Comparison of ENCODE assay signal across 23 mouse cellular contexts in genomic region chr9:57031756-57032155, GRCm38 (mm10). TPM values are rescaled to one million over a fixed set of nuclear protein-coding genes. Genes with fewer than 3 reads are reported as not detected.
A peak's percentile ranks its signal among the peaks of the same experiment; 100 is the strongest.
DNase-seq lines count a peak whose midpoint lies in the region; ATAC-seq lines count a peak whose summit lies in the region.
"Had no signal": no experiment of that assay in that cellular context is flagged by ENCODE, and none has a peak within 500 bp of the region (broad histone marks: within the 10 kb centered on the region; RNA-seq: fewer than 3 reads in every experiment).

No protein-coding gene starts in this region.

- DNase-seq in heart, adult 11 months, result peak; percentile 68
- peak; percentile 78 for DNase-seq in 3T3-L1 (ENCODE audit: low read depth, low spot score)
- DNase-seq in frontal cortex, postnatal 25 days (ENCODE audit: low spot score in 2 of 2), result peak; percentile 4 to 9
- DNase-seq in left cerebral cortex, postnatal 36 days (ENCODE audit: low spot score in 2 of 2), result peak; percentile 28 to 35
- no peak for DNase-seq in urinary bladder, adult 18-20 months (ENCODE audit: low spot score in 2 of 2)
- DNase-seq: cerebellum, adult 11 months; cerebellum, postnatal 25 days; forebrain, postnatal 0 days; heart, postnatal 36 days; lung, embryonic 14.5 days; lung, postnatal 4 days; thymus, postnatal 14 days had no signal

- no peaks in the 10 kb centered on the region for H3K4me1 ChIP-seq in heart, embryonic 12.5 days (replicated peaks)
- H3K4me1 ChIP-seq in liver, embryonic 12.5 days, result no peaks in the 10 kb centered on the region
- H3K4me1 ChIP-seq: embryonic facial prominence, embryonic 12.5 days; hindbrain, embryonic 15.5 days; limb, embryonic 10.5 days; midbrain, embryonic 10.5 days; neural tube, embryonic 13.5 days had no signal

- no peak overlapping the region for H3K27ac ChIP-seq in heart, embryonic 12.5 days (ENCODE audit: poor library complexity, severe bottlenecking)
- no peak overlapping the region for H3K27ac ChIP-seq in liver, embryonic 12.5 days
- H3K27ac ChIP-seq: embryonic facial prominence, embryonic 12.5 days; hindbrain, embryonic 15.5 days; limb, embryonic 10.5 days; midbrain, embryonic 10.5 days; neural tube, embryonic 13.5 days; stomach, postnatal 0 days had no signal

- no peaks in the 10 kb centered on the region for H3K27me3 ChIP-seq in heart, embryonic 12.5 days (replicated peaks)
- H3K27me3 ChIP-seq in liver, embryonic 12.5 days (replicated peaks), result no peaks in the 10 kb centered on the region
- H3K27me3 ChIP-seq: embryonic facial prominence, embryonic 12.5 days; hindbrain, embryonic 15.5 days; neural tube, embryonic 13.5 days had no signal

- H3K9ac ChIP-seq in heart, embryonic 12.5 days, result no peak overlapping the region
- no peak overlapping the region for H3K9ac ChIP-seq in liver, embryonic 12.5 days
- H3K9ac ChIP-seq: embryonic facial prominence, embryonic 12.5 days; forebrain, postnatal 0 days; hindbrain, embryonic 15.5 days; lung, embryonic 14.5 days; neural tube, embryonic 13.5 days had no signal

- no peak overlapping the region for H3K4me3 ChIP-seq in heart, embryonic 12.5 days
- H3K4me3 ChIP-seq in liver, embryonic 12.5 days, result no peak overlapping the region
- H3K4me3 ChIP-seq: embryonic facial prominence, embryonic 12.5 days; hindbrain, embryonic 15.5 days; limb, embryonic 10.5 days; midbrain, embryonic 10.5 days; neural tube, embryonic 13.5 days had no signal

- ATAC-seq in heart, embryonic 12.5 days (ENCODE audit: insufficient number of reproducible peaks, low FRiP score), result no peak
- no peak for ATAC-seq in liver, embryonic 12.5 days
- ATAC-seq: forebrain, postnatal 0 days; intestine, postnatal 0 days had no signal

- intact Hi-C loops in left cerebral cortex, postnatal 36 days (cut with DNase I), result loop anchor here (5.0 kb wide), 1 partner anchor 34 kb away; no protein-coding TSS in a partner anchor

- H3K4me2 ChIP-seq in heart, embryonic 12.5 days, result no peak overlapping the region
- no peak overlapping the region for H3K4me2 ChIP-seq in liver, embryonic 12.5 days
- H3K4me2 ChIP-seq: embryonic facial prominence, embryonic 12.5 days; heart, embryonic 11.5 days; hindbrain, embryonic 15.5 days; liver, embryonic 11.5 days; lung, embryonic 14.5 days; neural tube, embryonic 13.5 days had no signal

- H3K9me3 ChIP-seq in heart, embryonic 12.5 days (replicated peaks), result no peaks in the 10 kb centered on the region; the same call in 1 of the 2 replicates
- no peaks in the 10 kb centered on the region for H3K9me3 ChIP-seq in liver, embryonic 12.5 days (replicated peaks)
- H3K9me3 ChIP-seq: embryonic facial prominence, embryonic 12.5 days; hindbrain, embryonic 15.5 days; limb, embryonic 10.5 days; midbrain, embryonic 10.5 days had no signal

- WGBS in heart, embryonic 12.5 days, result 90% methylated on average over 1 of the region's 1 CpGs
- WGBS in liver, embryonic 12.5 days (ENCODE audit: insufficient replicate concordance), result 76% methylated on average over 1 of the region's 1 CpGs

- peaks cover 63% of the 10 kb centered on the region for H3K36me3 ChIP-seq in heart, embryonic 12.5 days
- peaks cover 31% of the 10 kb centered on the region for H3K36me3 ChIP-seq in liver, embryonic 12.5 days

RNA-seq across cellular contexts. Expression of gene Ptpn9, which starts 37.0 kb away (rescaled TPM):
- polyA plus RNA-seq in heart, embryonic 12.5 days (2016; fragmentation: Nextera tagmentation; extraction: Ambion mirVana), result 22.4 and 22.9 TPM in 2 replicates
- 10 to 100 TPM; 25.3 to 32.7 TPM for total RNA-seq in left cerebral cortex, postnatal 36 days (2021)
- 7.4 and 8.0 TPM in 2 replicates for polyA plus RNA-seq in liver, embryonic 12.5 days (2016; fragmentation: Nextera tagmentation; extraction: Ambion mirVana)

RNA-seq across cellular contexts. Expression of gene Sin3a, which starts 40.1 kb away (rescaled TPM):
- polyA plus RNA-seq in heart, embryonic 12.5 days (2016; fragmentation: Nextera tagmentation; extraction: Ambion mirVana), result 29.3 and 29.6 TPM in 2 replicates
- 10 to 100 TPM; 35.9 to 39.0 TPM for total RNA-seq in left cerebral cortex, postnatal 36 days (2021)
- polyA plus RNA-seq in liver, embryonic 12.5 days (2016; fragmentation: Nextera tagmentation; extraction: Ambion mirVana), result 20.2 and 20.5 TPM in 2 replicates

Comparison
In these comparisons a context has a peak if more than half of its experiments do, and no peak if none do; other contexts are left out.
1. DNase-seq: peak in heart, adult 11 months (single experiment), 3T3-L1 (single experiment), frontal cortex, postnatal 25 days (2 of 2) and left cerebral cortex, postnatal 36 days (2 of 2); none in urinary bladder, adult 18-20 months (0 of 2).